Mouse (Mus musculus): ENCODE data around the gene Ssx2ip.

The Ssx2ip gene

GRCm38 (mm10) chr3:146404311-146405201 is at the start of gene Ssx2ip:
Ssx2ip (plus strand) TSS chr3:146404642.
- POLR2A ChIA-PET, result interaction anchor here (0.5 to 1.7 kb wide), 12 partner anchors 9 to 362 kb away, joined by 3 to 8 read pairs (median 4); partner anchors contain the start of gene Rpf1 (in 1 of the 4)

GRCm38 (mm10) chr3:146355146-146355545 is 49.3 kb upstream of the Ssx2ip start:
- POLR2A ChIA-PET, result interaction anchor here in 1 of 4 experiments (0.6 to 0.9 kb wide), 2 partner anchors 9 to 161 kb away, joined by 3 read pairs; no protein-coding TSS in a partner anchor
- CTCF ChIA-PET, result no interaction called here

More at GRCm38 (mm10) chr3:146404311-146405201, at the start of gene Ssx2ip:
- CTCF ChIA-PET, result interaction anchor here in 2 of 4 experiments (0.6 to 0.7 kb wide), 2 partner anchors 12 to 77 kb away, joined by 3 to 4 read pairs; no protein-coding TSS in a partner anchor

GRCm38 (mm10) chr3:146365471-146365870 is 39.0 kb upstream of the Ssx2ip start:
- ChIA-PET CTCF (no interaction called here), POLR2A (no interaction called here)

- CTCF ChIA-PET, result no interaction called here
- POLR2A ChIA-PET, result interaction anchor here in 1 of 4 experiments (1.0 kb wide), 1 partner anchor 19 kb away, joined by 4 read pairs; no protein-coding TSS in a partner anchor
Observed at GRCm38 (mm10) chr3:146367058-146367457, 37.4 kb upstream of the Ssx2ip start.

GRCm38 (mm10) chr3:146370553-146371095 is 33.8 kb upstream of the Ssx2ip start:
- POLR2A ChIA-PET, result no interaction called here
- CTCF ChIA-PET, result no interaction called here

GRCm38 (mm10) chr3:146371201-146371600 is 33.2 kb upstream of the Ssx2ip start:
- CTCF ChIA-PET, result no interaction called here
- POLR2A ChIA-PET, result no interaction called here

GRCm38 (mm10) chr3:146374596-146375175 is 29.8 kb upstream of the Ssx2ip start:
- CTCF ChIA-PET, result interaction anchor here in 1 of 4 experiments (0.5 kb wide), 1 partner anchor 67 kb away, joined by 4 read pairs; no protein-coding TSS in a partner anchor
- POLR2A ChIA-PET, result no interaction called here

- CTCF ChIA-PET, result interaction anchor here in 2 of 4 experiments (0.5 to 0.6 kb wide), 2 partner anchors 66 to 102 kb away, joined by 4 read pairs; no protein-coding TSS in a partner anchor
- POLR2A ChIA-PET, result no interaction called here
Observed at GRCm38 (mm10) chr3:146375224-146375657, 29.2 kb upstream of the Ssx2ip start.

- CTCF ChIA-PET, result no interaction called here
- POLR2A ChIA-PET, result interaction anchor here in 1 of 4 experiments (0.6 kb wide), 1 partner anchor 526 kb away, joined by 5 read pairs; no protein-coding TSS in a partner anchor
Observed at GRCm38 (mm10) chr3:146376337-146377130, 27.9 kb upstream of the Ssx2ip start.

GRCm38 (mm10) chr3:146377216-146377615 is 27.2 kb upstream of the Ssx2ip start:
- POLR2A ChIA-PET, result no interaction called here
- CTCF ChIA-PET, result no interaction called here

- CTCF ChIA-PET, result no interaction called here
- POLR2A ChIA-PET, result interaction anchor here in 1 of 4 experiments (1.7 to 2.5 kb wide), 3 partner anchors 18 to 28 kb away, joined by 6 to 9 read pairs (median 8); no protein-coding TSS in a partner anchor
Observed at GRCm38 (mm10) chr3:146378753-146379152, 25.7 kb upstream of the Ssx2ip start.

GRCm38 (mm10) chr3:146379740-146380466 is 24.5 kb upstream of the Ssx2ip start:
- CTCF ChIA-PET, result interaction anchor here in 1 of 4 experiments (1.2 kb wide), 1 partner anchor 202 kb away, joined by 5 read pairs; no protein-coding TSS in a partner anchor
- POLR2A ChIA-PET, result interaction anchor here in 2 of 4 experiments (0.6 to 2.5 kb wide), 13 partner anchors 17 to 352 kb away, joined by 3 to 9 read pairs (median 3); partner anchors contain the start of gene Ssx2ip (in 1 of the 2)

- CTCF ChIA-PET, result no interaction called here
- POLR2A ChIA-PET, result interaction anchor here in 1 of 4 experiments (0.7 to 2.5 kb wide), 4 partner anchors 16 to 29 kb away, joined by 3 to 9 read pairs (median 6); partner anchors contain the start of gene Ssx2ip
Observed at GRCm38 (mm10) chr3:146380874-146381273, 23.6 kb upstream of the Ssx2ip start.

- CTCF ChIA-PET, result no interaction called here
Observed at GRCm38 (mm10) chr3:146381471-146381870, 23.0 kb upstream of the Ssx2ip start.

GRCm38 (mm10) chr3:146386800-146387199 is 17.6 kb upstream of the Ssx2ip start:
- ChIA-PET CTCF (no interaction called here), POLR2A (no interaction called here)

More at GRCm38 (mm10) chr3:146381471-146381870, 23.0 kb upstream of the Ssx2ip start:
- POLR2A ChIA-PET, result no interaction called here

GRCm38 (mm10) chr3:146392656-146393321 is 11.7 kb upstream of the Ssx2ip start:
- POLR2A ChIA-PET, result interaction anchor here in 2 of 4 experiments (0.6 to 0.7 kb wide), 2 partner anchors 67 to 672 kb away, joined by 3 read pairs; no protein-coding TSS in a partner anchor
- CTCF ChIA-PET, result interaction anchor here in 1 of 4 experiments (0.7 kb wide), 1 partner anchor 419 kb away, joined by 3 read pairs; no protein-coding TSS in a partner anchor

GRCm38 (mm10) chr3:146393641-146394100 is 10.8 kb upstream of the Ssx2ip start:
- POLR2A ChIA-PET, result interaction anchor here in 1 of 4 experiments (0.6 kb wide), 1 partner anchor 68 kb away, joined by 3 read pairs; no protein-coding TSS in a partner anchor
- CTCF ChIA-PET, result no interaction called here
